Mouse (Mus musculus) kidney, postnatal 0 days (tissue): ENCODE data around the gene Tln2. TPM values are rescaled to one million over a fixed set of nuclear protein-coding genes. Genes with fewer than 3 reads are reported as not detected.
"Not testable (repeated sequence)": the region's sequence is repeated elsewhere in the genome, so short reads cannot be mapped to it uniquely, and the experiment has no call there.

ENCODE experiments used
- ATAC-seq: fragments of 200-750 bp; cut with Nextera tagmentation; replicated peaks from 2 replicates; pipeline ENCODE4 v1.8.0; 2017; ENCODE audit warnings: low read depth, moderate number of reproducible peaks, moderate TSS enrichment, moderate library complexity; ENCODE audit not compliant: low FRiP score
- DNase-seq: peaks from one replicate; pipeline ENCODE4 v3.0.0-alpha.2; 2016; ENCODE audit warnings: low spot score
- H3K27ac ChIP-seq: fragments of 300-500 bp; sonication (generic); 2 replicates; pipeline ENCODE4 v1.5.1; 2014; ENCODE audit warnings: mild to moderate bottlenecking
- H3K27me3 ChIP-seq: fragments of 300-500 bp; sonication (generic); 2 replicates; pipeline ENCODE4 v1.6.1; 2014; ENCODE audit warnings: low read length, mixed read lengths; ENCODE audit not compliant: insufficient read depth
- H3K36me3 ChIP-seq: fragments of 300-500 bp; sonication (generic); 2 replicates; pipeline ENCODE4 v1.6.1; 2014; ENCODE audit warnings: low read length, mixed read lengths; ENCODE audit not compliant: insufficient read depth
- H3K4me1 ChIP-seq: fragments of 300-500 bp; sonication (generic); replicated peaks from 2 replicates; pipeline ENCODE4 v1.6.1; 2014; ENCODE audit warnings: antibody characterized with exemption, low read length, mixed read lengths; ENCODE audit not compliant: insufficient read depth
- H3K4me2 ChIP-seq: fragments of 300-500 bp; sonication (generic); 2 replicates; pipeline ENCODE4 v1.6.1; 2014; ENCODE audit warnings: mild to moderate bottlenecking, low read length, moderate library complexity, mixed read lengths
- H3K4me3 ChIP-seq: fragments of 300-500 bp; sonication (generic); replicated peaks from 2 replicates; pipeline ENCODE4 v1.5.1; 2014; ENCODE audit warnings: low read depth, low read length
- H3K9ac ChIP-seq: fragments of 300-500 bp; sonication (generic); 2 replicates; pipeline ENCODE4 v1.6.1; 2014; ENCODE audit warnings: low read depth, low read length
- H3K9me3 ChIP-seq: fragments of 300-500 bp; sonication (generic); replicated peaks from 2 replicates; pipeline ENCODE4 v1.6.1; 2016; ENCODE audit warnings: low read length, inconsistent platforms, mixed read lengths
- CTCF ChIP-seq: IDR thresholded peaks from 2 replicates; pipeline ENCODE4 v1.5.1; 2016; ENCODE audit warnings: antibody characterized with exemption, low read depth, mild to moderate bottlenecking, moderate library complexity
- WGBS: fragments of 180-500 bp; shearing (Covaris S2); extraction: QIAGEN DNeasy Blood & Tissue Kit; methylation state at CpG from one replicate; pipeline ENCODE4 v1.1.7; 2014; 5-methylcytosine and 5-hydroxymethylcytosine counted together
- polyA plus RNA-seq: library from polyadenylated mRNA; unstranded; fragments of >200 nt; fragmentation: Nextera tagmentation; extraction: Ambion mirVana; gene quantifications from 2 replicates; pipeline ENCODE4 v1.2.1, GENCODE M21; 2015

Tln2 gene
- polyA plus RNA-seq, 1 experiment from 2014 or later = 24.8 TPM

DNA sequence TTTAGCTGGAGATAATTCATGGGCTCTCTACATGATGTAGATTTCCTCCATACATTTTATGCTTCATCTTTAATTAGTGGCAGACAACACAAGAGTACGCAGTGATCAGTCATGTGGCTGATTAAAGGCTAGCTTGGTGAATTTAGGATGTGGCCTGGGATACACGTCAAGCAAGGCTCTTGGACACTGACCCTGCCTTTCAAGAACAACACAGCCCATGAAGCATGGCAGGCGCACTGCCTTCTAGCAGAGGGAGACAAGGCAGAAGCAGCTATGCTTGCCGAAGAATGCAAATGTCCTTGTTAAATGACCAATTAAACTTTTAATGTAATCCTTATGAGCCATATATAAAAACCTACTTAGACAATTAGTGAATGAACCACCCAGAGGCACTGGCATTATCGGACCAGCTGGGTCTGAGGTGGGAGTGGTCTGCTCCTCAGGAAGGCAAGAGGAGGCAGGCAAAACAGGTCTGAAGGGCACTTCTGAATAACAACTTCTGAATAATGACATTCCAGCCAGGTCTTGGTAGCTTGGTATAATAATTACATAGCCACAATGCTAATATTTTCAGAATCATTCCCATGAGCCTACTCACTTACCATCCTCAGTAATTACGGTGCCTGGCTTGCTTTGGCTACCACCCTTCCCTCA lies 262.1 kb downstream of the Tln2 start:
- no peaks in the 10 kb centered on the region for H3K27me3 ChIP-seq
- no peak overlapping the region for H3K27ac ChIP-seq
- no peak overlapping the region for H3K9ac ChIP-seq
- H3K9me3 ChIP-seq = no peaks in the 10 kb centered on the region
- no peaks in the 10 kb centered on the region for H3K4me1 ChIP-seq
- no peak for TF ChIP-seq CTCF
- ATAC-seq (peak; percentile 65; the same call in 1 of the 2 replicates), DNase-seq (peak; percentile 19)
- H3K4me2 ChIP-seq = no peak overlapping the region
- no peak overlapping the region for H3K4me3 ChIP-seq
- 0 out of 2 replicates have a peak, but pooled peaks cover 4% of the 10 kb centered on the region for H3K36me3 ChIP-seq
- 74% methylated on average over 6 of the region's 6 CpGs for WGBS

DNA sequence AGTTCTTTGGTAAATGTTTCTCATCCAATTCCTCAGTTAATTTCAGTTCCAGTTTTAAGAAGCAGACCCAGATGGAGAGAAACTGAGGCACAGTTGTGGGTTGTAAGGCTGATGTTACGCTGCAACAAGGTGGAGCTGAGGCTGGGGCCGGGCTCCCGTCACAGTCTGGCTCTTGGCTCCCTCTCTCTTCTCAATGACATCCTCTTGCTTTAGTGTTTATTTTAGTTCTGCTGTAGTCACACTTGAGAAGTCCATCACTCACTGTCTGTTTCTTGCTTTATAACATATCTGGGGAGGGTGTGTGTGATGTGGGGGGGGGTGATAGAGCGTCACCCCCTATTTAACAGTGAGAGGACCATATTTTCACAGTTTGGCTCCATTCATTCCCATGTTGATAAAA lies 272.0 kb downstream of the Tln2 start:
- Histone ChIP-seq H3K4me3 (no peak overlapping the region), H3K9me3 (no peaks in the 10 kb centered on the region), H3K9ac (no peak overlapping the region), H3K27ac (no peak overlapping the region), H3K36me3 (no peaks in the 10 kb centered on the region), H3K27me3 (no peaks in the 10 kb centered on the region), H3K4me1 (no peaks in the 10 kb centered on the region), H3K4me2 (no peak overlapping the region)
- TF ChIP-seq CTCF = no peak
- ATAC-seq = no peak
- WGBS = 71% methylated on average over 4 of the region's 4 CpGs
- DNase-seq = no peak

DNA sequence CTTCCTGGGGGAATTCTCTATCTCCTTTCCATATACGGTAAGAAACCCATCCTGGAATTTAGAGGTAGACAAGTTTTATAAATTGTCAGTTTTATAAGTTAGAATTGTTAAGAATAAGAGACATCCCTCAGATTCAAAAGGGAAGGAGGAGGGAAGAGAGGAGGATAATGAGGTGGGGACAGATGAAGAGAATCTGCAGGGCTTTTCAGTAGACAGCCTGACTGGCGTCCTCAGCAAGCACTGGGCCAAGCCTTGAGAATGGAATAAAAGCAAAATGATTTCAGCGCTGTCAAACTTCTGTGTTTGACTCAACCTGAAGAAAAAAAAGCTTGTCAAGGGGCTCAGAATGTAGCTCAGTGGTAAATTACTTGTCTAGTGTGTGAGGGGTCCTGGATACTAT lies 272.7 kb downstream of the Tln2 start:
- DNase-seq (no peak), ATAC-seq (no peak)
- Histone ChIP-seq H3K9ac (no peak overlapping the region), H3K4me2 (no peak overlapping the region), H3K4me1 (no peaks in the 10 kb centered on the region), H3K4me3 (no peak overlapping the region), H3K27ac (no peak overlapping the region), H3K27me3 (no peaks in the 10 kb centered on the region), H3K9me3 (no peaks in the 10 kb centered on the region), H3K36me3 (no peaks in the 10 kb centered on the region)
- TF ChIP-seq CTCF = no peak
- WGBS = 92% methylated on average over 3 of the region's 3 CpGs

- DNase-seq (no peak), ATAC-seq (no peak)
- Histone ChIP-seq H3K4me1 (no peaks in the 10 kb centered on the region), H3K4me2 (no peak overlapping the region), H3K36me3 (no peaks in the 10 kb centered on the region), H3K9me3 (no peaks in the 10 kb centered on the region), H3K27ac (no peak overlapping the region), H3K27me3 (no peaks in the 10 kb centered on the region), H3K4me3 (no peak overlapping the region), H3K9ac (no peak overlapping the region)
- 52% methylated on average over 3 of the region's 3 CpGs for WGBS
- TF ChIP-seq CTCF = peak; percentile 47; the same call in 1 of the 2 replicates
Measured at GRCm38 (mm10) chr9:67285544-67285943, 274.0 kb downstream of the Tln2 start.

- H3K4me1 ChIP-seq = no peaks in the 10 kb centered on the region
- DNase-seq (no peak), ATAC-seq (no peak)
- H3K27me3 ChIP-seq = no peaks in the 10 kb centered on the region
- 70% methylated on average over 6 of the region's 6 CpGs for WGBS
- no peaks in the 10 kb centered on the region for H3K9me3 ChIP-seq
- H3K4me2 ChIP-seq = no peak overlapping the region
- H3K4me3 ChIP-seq = no peak overlapping the region
- no peak for TF ChIP-seq CTCF
- H3K36me3 ChIP-seq = 0 out of 2 replicates have a peak, but pooled peaks cover 4% of the 10 kb centered on the region
- H3K27ac ChIP-seq = no peak overlapping the region
- no peak overlapping the region for H3K9ac ChIP-seq
Measured at GRCm38 (mm10) chr9:67281812-67282211, 277.7 kb downstream of the Tln2 start.

- not testable (repeated sequence) for H3K4me2 ChIP-seq, H3K9ac ChIP-seq, DNase-seq, H3K36me3 ChIP-seq, ATAC-seq, H3K4me1 ChIP-seq, H3K4me3 ChIP-seq, H3K27me3 ChIP-seq, H3K27ac ChIP-seq, H3K9me3 ChIP-seq
Measured at GRCm38 (mm10) chr9:67280311-67280710, 279.2 kb downstream of the Tln2 start.

DNA sequence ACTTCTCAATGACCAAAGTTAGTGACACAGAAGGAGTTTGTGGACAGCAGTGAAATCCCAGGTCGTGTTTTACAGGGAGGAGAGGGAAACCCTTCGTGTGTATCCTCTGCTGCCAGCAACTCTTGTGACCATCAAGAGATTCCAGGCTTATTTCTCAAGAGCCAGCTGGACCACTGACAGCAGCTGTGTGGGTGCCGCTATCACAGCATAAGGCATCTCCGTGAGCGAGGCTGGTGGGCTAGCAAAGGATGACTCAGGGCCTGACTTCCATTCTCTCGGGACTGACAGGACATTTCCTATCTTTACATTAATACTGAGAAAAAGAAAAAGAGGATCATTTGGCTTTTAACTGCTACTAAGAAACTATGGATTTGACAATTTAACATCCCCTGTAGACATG lies 283.1 kb downstream of the Tln2 start:
- no peak overlapping the region for H3K27ac ChIP-seq
- H3K9ac ChIP-seq = no peak overlapping the region
- TF ChIP-seq CTCF = no peak
- DNase-seq (no peak), ATAC-seq (no peak)
- H3K4me3 ChIP-seq = no peak overlapping the region
- H3K4me2 ChIP-seq = no peak overlapping the region
- no peaks in the 10 kb centered on the region for H3K27me3 ChIP-seq
- 90% methylated on average over 6 of the region's 6 CpGs for WGBS
- no peaks in the 10 kb centered on the region for H3K4me1 ChIP-seq
- peaks cover 4% of the 10 kb centered on the region; the same call in 1 of the 2 replicates for H3K36me3 ChIP-seq
- no peaks in the 10 kb centered on the region for H3K9me3 ChIP-seq
